Mouse (Mus musculus) liver (tissue): ENCODE data around the gene Reg4.
A peak's percentile ranks its signal among the peaks of the same experiment; 100 is the strongest.

Experiments used
- DNase-seq: peaks from one replicate; pipeline ENCODE4 v3.0.0-alpha.2; 2020; ENCODE audit warnings: mixed read lengths

Reg4 gene

GRCm38 (mm10) chr3:98221856-98222255 is at the start of gene Reg4:
TSS of gene Reg4 (plus strand) at chr3:98222156.
- DNase-seq, result no peak

GRCm38 (mm10) chr3:98178340-98178739 is 43.6 kb upstream of the Reg4 start:
- DNase-seq, result no peak

GRCm38 (mm10) chr3:98180805-98181204 is 41.2 kb upstream of the Reg4 start:
- peak; percentile 41 for DNase-seq

GRCm38 (mm10) chr3:98185163-98185714 is 36.7 kb upstream of the Reg4 start:
- no peak for DNase-seq

- no peak for DNase-seq
Observed at GRCm38 (mm10) chr3:98187777-98188176, 34.2 kb upstream of the Reg4 start.

- peak; percentile 18 for DNase-seq
Observed at GRCm38 (mm10) chr3:98197711-98198532, 24.0 kb upstream of the Reg4 start.

- DNase-seq, result no peak
Observed at GRCm38 (mm10) chr3:98199747-98200146, 22.2 kb upstream of the Reg4 start.

GRCm38 (mm10) chr3:98203282-98203681 is 18.7 kb upstream of the Reg4 start:
- DNase-seq, result no peak

- DNase-seq, result no peak
Observed at GRCm38 (mm10) chr3:98206977-98207376, 15.0 kb upstream of the Reg4 start.

GRCm38 (mm10) chr3:98209161-98209560 is 12.8 kb upstream of the Reg4 start:
- no peak for DNase-seq

- DNase-seq, result no peak
Observed at GRCm38 (mm10) chr3:98210860-98211259, 11.1 kb upstream of the Reg4 start.

GRCm38 (mm10) chr3:98211301-98212081 is 10.5 kb upstream of the Reg4 start:
- no peak for DNase-seq

- no peak for DNase-seq
Observed at GRCm38 (mm10) chr3:98216296-98216695, 5.7 kb upstream of the Reg4 start.

GRCm38 (mm10) chr3:98223263-98223662 is 1.3 kb downstream of the Reg4 start:
- no peak for DNase-seq

GRCm38 (mm10) chr3:98223783-98224580 is 2.0 kb downstream of the Reg4 start:
- peak; percentile 63 for DNase-seq

- DNase-seq, result no peak
Observed at GRCm38 (mm10) chr3:98224975-98225374, 3.0 kb downstream of the Reg4 start.

- no peak for DNase-seq
Observed at GRCm38 (mm10) chr3:98225746-98226145, 3.8 kb downstream of the Reg4 start.

GRCm38 (mm10) chr3:98226988-98227610 is 5.1 kb downstream of the Reg4 start:
- DNase-seq, result peak; percentile 76

GRCm38 (mm10) chr3:98227763-98228162 is 5.8 kb downstream of the Reg4 start:
- no peak for DNase-seq

- no peak for DNase-seq
Observed at GRCm38 (mm10) chr3:98229943-98230342, 8.0 kb downstream of the Reg4 start.

- DNase-seq, result no peak
Observed at GRCm38 (mm10) chr3:98233504-98233903, 11.5 kb downstream of the Reg4 start.

GRCm38 (mm10) chr3:98236266-98236665 is 14.3 kb downstream of the Reg4 start:
- DNase-seq, result no peak
